Mouse (Mus musculus) limb, embryonic 12.5 days (tissue): ENCODE measurements around the gene Bcl2a1b. TPM values are rescaled to one million over a fixed set of nuclear protein-coding genes. Genes with fewer than 3 reads are reported as not detected.
"Not testable (repeated sequence)": the region's sequence is repeated elsewhere in the genome, so short reads cannot be mapped to it uniquely, and the experiment has no call there.

ENCODE experiments used
- ATAC-seq: fragments of 200-750 bp; cut with Nextera tagmentation; 2 replicates; pipeline ENCODE4 v1.8.0; 2017; ENCODE audit warnings: low read depth, moderate TSS enrichment; ENCODE audit not compliant: insufficient number of reproducible peaks, insufficient read depth, low FRiP score, low TSS enrichment
- H3K27ac ChIP-seq: fragments of 300-500 bp; sonication (generic); 2 replicates; pipeline ENCODE4 v1.5.1; 2016; ENCODE audit warnings: mild to moderate bottlenecking, moderate library complexity
- H3K27me3 ChIP-seq: fragments of 300-500 bp; sonication (generic); 2 replicates; pipeline ENCODE4 v1.6.1; 2016; ENCODE audit warnings: mild to moderate bottlenecking, moderate library complexity
- H3K36me3 ChIP-seq: fragments of 300-500 bp; sonication (generic); 2 replicates; pipeline ENCODE4 v1.6.1; 2016; ENCODE audit warnings: mild to moderate bottlenecking, moderate library complexity
- H3K4me1 ChIP-seq: fragments of 300-500 bp; sonication (generic); replicated peaks from 2 replicates; pipeline ENCODE4 v1.6.1; 2016
- H3K4me2 ChIP-seq: fragments of 300-500 bp; sonication (generic); 2 replicates; pipeline ENCODE4 v1.6.1; 2016; ENCODE audit warnings: mild to moderate bottlenecking, moderate library complexity
- H3K4me3 ChIP-seq: fragments of 300-500 bp; sonication (generic); replicated peaks from 2 replicates; pipeline ENCODE4 v1.5.1; 2016; ENCODE audit warnings: mild to moderate bottlenecking
- H3K9ac ChIP-seq: fragments of 300-500 bp; sonication (generic); replicated peaks from 2 replicates; pipeline ENCODE4 v1.6.1; 2016; ENCODE audit warnings: mild to moderate bottlenecking, moderate library complexity
- H3K9me3 ChIP-seq: fragments of 300-500 bp; sonication (generic); 2 replicates; pipeline ENCODE4 v1.6.1; 2016; ENCODE audit warnings: mild to moderate bottlenecking, moderate library complexity
- WGBS: fragments of 180-500 bp; shearing (Covaris S2); methylation state at CpG from one replicate; pipeline ENCODE4 v1.1.7; 2016; 5-methylcytosine and 5-hydroxymethylcytosine counted together
- polyA plus RNA-seq: library from polyadenylated mRNA; unstranded; fragments of >200 nt; fragmentation: Nextera tagmentation; extraction: Ambion mirVana; gene quantifications from 2 replicates; pipeline ENCODE4 v1.2.1, GENCODE M21; 2016

Gene Bcl2a1b
- polyA plus RNA-seq, 1 experiment from 2014 or later = 0.76 TPM

- 6% methylated on average over 17 of the region's 44 CpGs for WGBS
- not testable (repeated sequence) for H3K9me3 ChIP-seq, H3K9ac ChIP-seq, H3K27me3 ChIP-seq, H3K36me3 ChIP-seq, H3K4me1 ChIP-seq
- Histone ChIP-seq H3K4me2 (peak overlapping the region; percentile 42), H3K27ac (peak overlapping the region; percentile 86), H3K4me3 (peak overlapping the region; percentile 31)
- ATAC-seq = peak; percentile 95
Measured at GRCm38 (mm10) chr9:89211065-89211858, 12.3 kb downstream of the Bcl2a1b start.

- H3K27me3 ChIP-seq, H3K4me2 ChIP-seq, H3K36me3 ChIP-seq, H3K4me3 ChIP-seq, ATAC-seq, H3K9me3 ChIP-seq, H3K27ac ChIP-seq, H3K9ac ChIP-seq, H3K4me1 ChIP-seq: not testable (repeated sequence)
- 41% methylated on average over 1 of the region's 1 CpGs for WGBS
Measured at GRCm38 (mm10) chr9:89212428-89212827, 13.4 kb downstream of the Bcl2a1b start.

- H3K36me3 ChIP-seq, H3K4me3 ChIP-seq, H3K27ac ChIP-seq, H3K4me1 ChIP-seq, H3K9me3 ChIP-seq, H3K4me2 ChIP-seq, H3K27me3 ChIP-seq, ATAC-seq, H3K9ac ChIP-seq: not testable (repeated sequence)
- 92% methylated on average over 4 of the region's 4 CpGs for WGBS
Measured at GRCm38 (mm10) chr9:89218174-89218573, 19.2 kb downstream of the Bcl2a1b start.

GRCm38 (mm10) chr9:89219668-89220067 lies 20.7 kb downstream of the Bcl2a1b start:
- not testable (repeated sequence) for H3K27ac ChIP-seq, H3K9me3 ChIP-seq, ATAC-seq, H3K36me3 ChIP-seq, H3K4me2 ChIP-seq, H3K4me3 ChIP-seq, H3K4me1 ChIP-seq, H3K27me3 ChIP-seq, H3K9ac ChIP-seq
- 100% methylated on average over 3 of the region's 4 CpGs for WGBS

GRCm38 (mm10) chr9:89220704-89221287 lies 21.8 kb downstream of the Bcl2a1b start:
- H3K27me3 ChIP-seq, H3K4me3 ChIP-seq, H3K4me2 ChIP-seq, ATAC-seq, H3K4me1 ChIP-seq, H3K27ac ChIP-seq, H3K9ac ChIP-seq, H3K9me3 ChIP-seq, H3K36me3 ChIP-seq: not testable (repeated sequence)
- WGBS = 89% methylated on average over 6 of the region's 6 CpGs

GRCm38 (mm10) chr9:89226071-89226470 lies 27.1 kb downstream of the Bcl2a1b start:
- no peak for ATAC-seq
- Histone ChIP-seq H3K27ac (no peak overlapping the region), H3K4me2 (no peak overlapping the region), H3K9me3 (no peaks in the 10 kb centered on the region), H3K27me3 (no peaks in the 10 kb centered on the region), H3K4me1 (no peaks in the 10 kb centered on the region), H3K9ac (no peak overlapping the region), H3K4me3 (no peak overlapping the region), H3K36me3 (no peaks in the 10 kb centered on the region)
- WGBS = 57% methylated on average over 4 of the region's 4 CpGs

GRCm38 (mm10) chr9:89228122-89228521 lies 29.1 kb downstream of the Bcl2a1b start:
- no peaks in the 10 kb centered on the region for H3K36me3 ChIP-seq
- ATAC-seq = no peak
- no peak overlapping the region for H3K27ac ChIP-seq
- no peak overlapping the region for H3K9ac ChIP-seq
- no peaks in the 10 kb centered on the region for H3K4me1 ChIP-seq
- H3K27me3 ChIP-seq = no peaks in the 10 kb centered on the region
- H3K4me2 ChIP-seq = no peak overlapping the region
- WGBS = 87% methylated on average over 7 of the region's 7 CpGs
- H3K4me3 ChIP-seq = no peak overlapping the region
- H3K9me3 ChIP-seq = no peaks in the 10 kb centered on the region

- WGBS = 51% methylated on average over 2 of the region's 2 CpGs
- ATAC-seq, H3K9ac ChIP-seq, H3K4me1 ChIP-seq, H3K4me2 ChIP-seq, H3K27me3 ChIP-seq, H3K9me3 ChIP-seq, H3K4me3 ChIP-seq, H3K27ac ChIP-seq, H3K36me3 ChIP-seq: not testable (repeated sequence)
Measured at GRCm38 (mm10) chr9:89230897-89231497, 32.0 kb downstream of the Bcl2a1b start.

GRCm38 (mm10) chr9:89237131-89237530 lies 38.1 kb downstream of the Bcl2a1b start:
- H3K4me1 ChIP-seq, H3K4me3 ChIP-seq, H3K9me3 ChIP-seq, H3K9ac ChIP-seq, ATAC-seq, H3K4me2 ChIP-seq, H3K27ac ChIP-seq, H3K27me3 ChIP-seq, H3K36me3 ChIP-seq: not testable (repeated sequence)
- whole genome bisulfite sequencing = 84% methylated on average over 4 of the region's 4 CpGs

GRCm38 (mm10) chr9:89238976-89239505 lies 40.0 kb downstream of the Bcl2a1b start:
- not testable (repeated sequence) for H3K9ac ChIP-seq, H3K4me2 ChIP-seq, H3K4me1 ChIP-seq, H3K27me3 ChIP-seq, H3K27ac ChIP-seq, H3K36me3 ChIP-seq, H3K9me3 ChIP-seq, H3K4me3 ChIP-seq, ATAC-seq
- 87% methylated on average over 4 of the region's 5 CpGs for WGBS

GRCm38 (mm10) chr9:89240516-89241019 lies 41.6 kb downstream of the Bcl2a1b start:
- not testable (repeated sequence) for H3K4me3 ChIP-seq, H3K36me3 ChIP-seq, H3K27me3 ChIP-seq, H3K9me3 ChIP-seq, H3K9ac ChIP-seq, ATAC-seq, H3K27ac ChIP-seq, H3K4me2 ChIP-seq, H3K4me1 ChIP-seq
- WGBS = 87% methylated on average over 3 of the region's 3 CpGs
